Mouse (Mus musculus): ENCODE measurements around the gene Il11ra1. TPM values are rescaled to one million over a fixed set of nuclear protein-coding genes. Genes with fewer than 3 reads are reported as not detected.
A peak's percentile ranks its signal among the peaks of the same experiment; 100 is the strongest.
"Not testable (repeated sequence)": the region's sequence is repeated elsewhere in the genome, so short reads cannot be mapped to it uniquely, and the experiment has no call there.

Gene Il11ra1
- polyA plus RNA-seq, 1 experiment from 2014 or later = 136 TPM

DNA sequence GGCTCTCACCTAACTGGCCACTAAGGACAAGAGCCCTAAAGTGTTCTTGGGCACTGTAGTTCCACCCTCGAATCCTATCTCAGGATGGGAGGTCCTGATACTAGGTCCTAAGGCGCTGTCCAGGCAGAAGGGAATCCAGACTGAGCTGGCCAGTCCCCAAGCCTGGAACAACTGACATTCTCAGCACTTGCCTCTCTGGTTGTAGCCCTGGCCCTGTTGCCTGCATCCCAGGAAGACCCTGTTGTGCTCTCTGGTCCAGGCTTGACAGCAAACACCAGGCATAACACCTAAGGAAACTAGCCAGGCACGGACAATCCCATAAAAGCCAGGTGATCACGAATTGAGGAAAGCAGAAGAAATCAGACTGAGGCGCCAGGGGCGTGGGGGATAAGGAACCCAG lies 17.0 kb upstream of the Il11ra1 start:
- 27% methylated on average over 6 of the region's 6 CpGs for WGBS
- Histone ChIP-seq H3K27ac (peak overlapping the region; percentile 47), H3K27me3 (0 out of 2 replicates have a peak, but pooled peaks cover 5% of the 10 kb centered on the region), H3K4me2 (peak overlapping the region; percentile 48), H3K9ac (peak overlapping the region; percentile 7; the same call in 1 of the 2 replicates), H3K4me1 (peaks cover 34% of the 10 kb centered on the region), H3K9me3 (no peaks in the 10 kb centered on the region), H3K4me3 (no peak overlapping the region), H3K36me3 (no peaks in the 10 kb centered on the region)
- ATAC-seq (ENCODE audit: borderline replicate concordance, extremely low read depth, low FRiP score, low TSS enrichment) = no peak

DNA sequence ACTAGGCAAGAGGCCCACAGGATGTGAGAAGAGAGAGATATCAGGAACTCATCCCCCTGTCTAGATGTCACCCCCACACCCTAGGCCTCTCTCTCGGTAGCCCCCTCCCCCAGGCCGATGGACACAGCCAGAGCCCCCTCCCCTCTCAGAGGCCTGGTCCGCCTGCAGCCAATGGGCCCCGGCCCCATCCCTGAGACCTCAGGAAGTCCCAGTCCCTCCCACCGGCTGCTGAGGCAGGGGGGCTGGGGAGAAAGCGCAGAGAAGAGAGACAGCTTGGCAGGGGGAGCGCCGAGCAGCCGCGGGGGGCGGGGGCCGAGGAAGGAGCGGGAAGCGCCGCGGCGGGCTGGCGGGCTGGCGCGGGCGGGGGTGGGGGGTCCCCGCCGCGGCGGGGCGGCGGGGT lies 16.5 kb upstream of the Il11ra1 start:
- ATAC-seq (ENCODE audit: borderline replicate concordance, extremely low read depth, low FRiP score, low TSS enrichment) = peak; percentile 45; the same call in 1 of the 2 replicates
- peak overlapping the region; percentile 48 for H3K4me2 ChIP-seq

GRCm38 (mm10) chr4:41684131-41684930 lies 15.5 kb upstream of the Il11ra1 start:
- not testable (repeated sequence) for H3K27me3 ChIP-seq; ATAC-seq (ENCODE audit: borderline replicate concordance, extremely low read depth, low FRiP score, low TSS enrichment); H3K9ac ChIP-seq; H3K36me3 ChIP-seq; H3K4me3 ChIP-seq; H3K9me3 ChIP-seq; H3K27ac ChIP-seq
- Histone ChIP-seq H3K4me1 (peaks cover 25% of the 10 kb centered on the region), H3K4me2 (peak overlapping the region; percentile 35)
- 5% methylated on average over 27 of the region's 27 CpGs for WGBS

More for the DNA sequence above, 16.5 kb upstream of the Il11ra1 start:
- H3K4me1 ChIP-seq = peaks cover 30% of the 10 kb centered on the region
- not testable (repeated sequence) for H3K9me3 ChIP-seq, H3K27me3 ChIP-seq, H3K36me3 ChIP-seq, H3K9ac ChIP-seq, H3K27ac ChIP-seq
- peak overlapping the region; percentile 24; the same call in 1 of the 2 replicates for H3K4me3 ChIP-seq
- 0% methylated on average over 1 of the region's 27 CpGs for WGBS

DNA sequence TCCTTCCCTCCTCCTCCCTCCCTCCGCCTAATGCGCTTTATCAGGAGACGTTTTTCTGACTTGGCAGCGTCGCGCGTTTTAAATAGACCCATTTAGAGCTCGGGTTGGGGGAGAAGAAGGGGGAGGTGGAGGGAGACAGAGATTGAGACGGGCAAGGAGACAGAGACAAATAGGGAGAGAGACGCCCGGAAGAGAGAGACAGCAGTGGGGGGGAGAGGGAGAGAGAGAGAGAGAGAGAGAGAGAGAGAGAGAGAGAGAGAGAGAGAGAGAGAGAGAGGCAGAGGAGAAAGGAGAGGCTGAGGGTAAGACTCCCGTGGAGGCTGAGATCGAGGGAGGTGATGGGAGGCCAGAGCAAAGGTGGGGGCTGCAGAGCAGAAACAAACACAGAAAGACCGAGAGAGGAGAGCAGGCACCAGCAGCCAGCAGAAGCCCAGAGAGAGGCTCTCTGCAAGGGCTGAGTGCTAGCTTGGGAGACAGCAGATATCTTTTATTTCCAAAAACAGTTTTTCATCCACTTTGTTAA lies 14.8 kb upstream of the Il11ra1 start:
- 1% methylated on average over 14 of the region's 14 CpGs for WGBS
- H3K27ac ChIP-seq; ATAC-seq (ENCODE audit: borderline replicate concordance, extremely low read depth, low FRiP score, low TSS enrichment); H3K27me3 ChIP-seq; H3K4me3 ChIP-seq; H3K36me3 ChIP-seq; H3K9me3 ChIP-seq; H3K9ac ChIP-seq: not testable (repeated sequence)
- H3K4me2 ChIP-seq = peak overlapping the region; percentile 35
- H3K4me1 ChIP-seq = peaks cover 18% of the 10 kb centered on the region

DNA sequence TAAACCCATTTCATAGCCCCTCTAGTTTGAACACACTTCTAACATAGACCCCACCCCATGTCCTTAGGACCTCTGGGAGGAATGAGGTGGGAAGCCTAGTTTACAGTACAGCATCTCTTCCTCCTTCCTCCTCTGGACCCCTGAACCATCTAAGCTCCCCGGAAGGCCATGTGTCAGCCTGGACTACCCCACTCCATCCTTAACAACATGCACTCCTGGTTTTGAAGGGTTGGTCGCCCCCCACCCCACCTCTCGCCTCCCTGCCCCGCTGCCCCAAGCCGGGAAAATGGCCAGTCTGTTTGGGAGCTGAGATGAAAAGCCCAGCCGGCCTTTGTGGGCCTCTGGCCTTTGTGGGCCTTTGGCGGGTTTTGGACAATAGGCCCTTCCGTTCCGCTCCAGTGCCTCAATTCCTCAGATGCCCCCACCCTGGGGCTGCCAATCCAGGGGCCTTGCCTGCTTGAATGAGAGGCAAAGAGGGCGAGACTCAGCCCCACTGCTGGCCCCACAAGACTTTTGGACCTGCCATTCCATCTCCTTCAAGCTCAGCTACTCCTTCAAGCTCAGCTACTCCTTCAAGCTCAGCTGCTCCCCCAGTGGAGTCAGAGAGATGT lies 13.8 kb upstream of the Il11ra1 start:
- H3K4me3 ChIP-seq; H3K9ac ChIP-seq; H3K36me3 ChIP-seq; H3K27ac ChIP-seq; H3K4me2 ChIP-seq; ATAC-seq (ENCODE audit: borderline replicate concordance, extremely low read depth, low FRiP score, low TSS enrichment); H3K9me3 ChIP-seq; H3K27me3 ChIP-seq: not testable (repeated sequence)
- H3K4me1 ChIP-seq = peaks cover 18% of the 10 kb centered on the region
- WGBS = 65% methylated on average over 10 of the region's 10 CpGs

- 27% methylated on average over 1 of the region's 1 CpGs for WGBS
- not testable (repeated sequence) for ATAC-seq (ENCODE audit: borderline replicate concordance, extremely low read depth, low FRiP score, low TSS enrichment); H3K4me1 ChIP-seq; H3K9me3 ChIP-seq; H3K4me2 ChIP-seq; H3K9ac ChIP-seq; H3K36me3 ChIP-seq; H3K4me3 ChIP-seq; H3K27me3 ChIP-seq
- peak overlapping the region; percentile 70 for H3K27ac ChIP-seq
Observed at GRCm38 (mm10) chr4:41688562-41688961, 11.2 kb upstream of the Il11ra1 start.

DNA sequence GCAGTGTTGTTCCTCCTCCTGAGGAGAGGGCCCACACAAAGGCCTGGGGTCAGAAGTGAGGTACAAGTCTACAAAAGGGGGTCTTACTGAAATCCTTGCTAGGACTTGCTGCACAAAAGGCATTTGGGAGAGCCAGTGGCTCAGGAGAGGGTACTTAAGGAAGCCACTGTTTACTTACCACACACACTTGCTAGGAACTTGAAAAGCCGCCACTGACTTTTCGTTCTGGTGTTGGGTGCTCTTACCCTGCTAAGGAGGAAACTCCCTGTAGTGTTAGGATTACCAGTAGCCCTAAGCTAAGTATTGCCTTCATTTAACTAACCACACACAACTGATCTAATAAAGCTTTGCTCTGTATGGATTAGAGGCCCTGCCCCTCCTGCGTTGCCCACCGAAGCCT lies 9.8 kb upstream of the Il11ra1 start:
- not testable (repeated sequence) for H3K36me3 ChIP-seq, H3K9ac ChIP-seq, H3K9me3 ChIP-seq, H3K4me1 ChIP-seq, H3K4me2 ChIP-seq, H3K4me3 ChIP-seq, H3K27me3 ChIP-seq, H3K27ac ChIP-seq
- WGBS = no CpG with 5 or more reads among the region's 4 CpGs
- ATAC-seq (ENCODE audit: borderline replicate concordance, extremely low read depth, low FRiP score, low TSS enrichment) = peak; percentile 47; the same call in 1 of the 2 replicates

GRCm38 (mm10) chr4:41693511-41693910 lies 6.3 kb upstream of the Il11ra1 start:
- not testable (repeated sequence) for ATAC-seq (ENCODE audit: borderline replicate concordance, extremely low read depth, low FRiP score, low TSS enrichment); H3K4me1 ChIP-seq; H3K9ac ChIP-seq; H3K4me2 ChIP-seq; H3K27me3 ChIP-seq; H3K9me3 ChIP-seq; H3K27ac ChIP-seq; H3K4me3 ChIP-seq; H3K36me3 ChIP-seq
- WGBS = 23% methylated on average over 4 of the region's 4 CpGs

DNA sequence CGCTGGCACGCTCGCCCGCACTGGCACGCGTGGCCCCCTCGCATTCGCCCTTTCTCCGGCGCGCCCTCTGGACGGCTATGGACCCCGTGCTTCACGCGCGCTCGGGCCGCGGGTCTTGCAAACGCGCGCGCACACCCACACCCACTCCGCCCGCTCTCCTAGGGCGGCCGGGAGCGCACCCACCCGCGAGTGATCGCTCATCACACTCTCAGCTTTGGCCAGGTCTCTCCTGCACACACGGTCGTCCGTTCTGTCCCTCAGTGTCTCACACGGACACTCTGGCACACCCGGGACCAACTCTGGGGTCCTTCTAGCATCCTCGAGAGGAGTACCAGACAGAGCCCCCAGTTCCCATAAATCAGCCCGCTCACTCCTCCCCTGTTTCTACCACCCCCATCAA lies 4.0 kb upstream of the Il11ra1 start:
- H3K36me3 ChIP-seq; H3K4me1 ChIP-seq; H3K27ac ChIP-seq; ATAC-seq (ENCODE audit: borderline replicate concordance, extremely low read depth, low FRiP score, low TSS enrichment); H3K9ac ChIP-seq; H3K4me3 ChIP-seq; H3K9me3 ChIP-seq; H3K27me3 ChIP-seq: not testable (repeated sequence)
- H3K4me2 ChIP-seq = peak overlapping the region; percentile 50
- WGBS = 1% methylated on average over 18 of the region's 38 CpGs

GRCm38 (mm10) chr4:41696452-41696851 lies 3.3 kb upstream of the Il11ra1 start:
- H3K27me3 ChIP-seq; ATAC-seq (ENCODE audit: borderline replicate concordance, extremely low read depth, low FRiP score, low TSS enrichment); H3K27ac ChIP-seq; H3K4me2 ChIP-seq; H3K9ac ChIP-seq; H3K4me1 ChIP-seq; H3K4me3 ChIP-seq; H3K36me3 ChIP-seq; H3K9me3 ChIP-seq: not testable (repeated sequence)
- 15% methylated on average over 11 of the region's 15 CpGs for WGBS

DNA sequence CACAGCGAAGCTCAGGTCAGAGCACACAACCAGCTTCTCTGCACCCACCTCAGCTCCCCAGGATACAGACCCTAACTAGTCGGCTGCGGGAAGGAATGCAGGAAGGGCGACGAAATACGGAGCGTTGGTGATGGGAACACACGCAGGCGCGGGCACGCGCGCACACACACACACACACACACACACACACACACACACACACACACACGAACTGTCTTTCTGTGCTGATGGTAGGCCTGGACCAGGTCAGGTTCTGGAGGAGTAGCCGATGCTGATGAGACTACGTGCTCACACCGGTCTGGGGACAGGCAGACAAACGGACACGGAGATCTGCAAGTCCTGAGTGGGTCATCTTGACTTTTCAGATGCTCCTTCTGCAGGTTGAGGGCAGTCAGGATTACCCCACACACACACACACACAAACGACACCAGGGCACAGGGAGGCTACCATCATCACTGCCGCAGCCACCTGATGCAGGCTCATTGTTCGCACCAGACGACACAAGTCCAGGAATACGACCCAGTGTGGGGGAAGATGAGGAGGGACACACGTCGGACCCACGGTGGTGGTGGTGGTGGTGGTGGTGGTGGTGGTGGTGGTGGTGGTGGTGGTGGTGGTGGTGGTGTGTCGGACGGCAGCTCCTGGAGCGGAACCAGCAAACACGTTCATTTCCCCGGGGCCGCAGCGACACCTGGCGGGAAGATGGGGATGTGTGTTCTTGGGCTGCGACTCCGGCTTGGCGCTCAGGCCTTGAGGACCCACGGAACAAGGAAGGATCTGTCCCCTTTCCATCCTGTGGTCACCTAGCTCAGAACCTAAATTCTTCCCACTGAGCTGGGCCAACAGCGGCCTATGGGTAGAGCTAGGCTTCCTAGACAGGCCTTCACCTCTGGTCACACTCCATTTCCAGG lies 2.6 kb upstream of the Il11ra1 start, which contains the start of gene Cntfr:
TSS of gene Cntfr (minus strand) at position 160 of the 912 bp plus-strand sequence.
- not testable (repeated sequence) for H3K36me3 ChIP-seq; H3K27me3 ChIP-seq; H3K4me1 ChIP-seq; H3K27ac ChIP-seq; ATAC-seq (ENCODE audit: borderline replicate concordance, extremely low read depth, low FRiP score, low TSS enrichment); H3K9me3 ChIP-seq; H3K9ac ChIP-seq; H3K4me3 ChIP-seq
- peak within 1 kb of the TSS; percentile 50 for H3K4me2 ChIP-seq
- WGBS = 14% methylated on average over 24 of the region's 40 CpGs
